In the genomic region with DNA sequence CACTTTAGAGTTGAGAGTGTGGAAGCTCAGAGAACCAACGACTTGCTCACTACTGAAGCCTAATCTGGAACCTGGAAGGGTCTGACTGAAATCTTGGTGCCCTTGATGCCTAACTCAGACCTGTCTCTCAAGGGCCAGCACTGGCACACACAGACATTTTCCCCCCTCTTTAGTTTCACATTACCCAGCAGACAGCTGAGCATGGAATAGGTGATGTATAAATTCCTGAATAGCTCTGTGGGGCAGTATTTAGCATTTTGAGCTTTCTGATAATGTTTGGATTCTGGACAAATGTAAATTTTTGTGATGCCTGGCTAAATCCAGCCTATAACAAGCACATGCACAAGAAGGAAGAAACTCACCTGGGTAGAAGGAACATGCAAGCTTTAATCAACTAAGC, we compare ENCODE assay signal across 27 mouse cellular contexts.
DNase-seq lines count a peak whose midpoint lies in the region; ATAC-seq and TF ChIP-seq lines count a peak whose summit lies in the region.
"Had no signal": no experiment of that assay in that cellular context is flagged by ENCODE, and none has a peak within 500 bp of the region (broad histone marks: within the 10 kb centered on the region; RNA-seq: fewer than 3 reads in every experiment).

No protein-coding gene starts in this region.

- DNase-seq in kidney, adult 11 months = peak; percentile 34
- DNase-seq in kidney, postnatal 10 days = no peak
- peak; percentile 40 for DNase-seq in kidney, adult 9 months
- DNase-seq in kidney, postnatal 0 days (ENCODE audit: low spot score) = peak; percentile 18
- peak; percentile 6 to 16 for DNase-seq in kidney, postnatal 36 days
- no peak for DNase-seq in adrenal gland, postnatal 10 days
- DNase-seq in liver, postnatal 0 days = no peak
- DNase-seq in layer of hippocampus, postnatal 10 days (ENCODE audit: low spot score in 2 of 2) = no peak
- DNase-seq: adrenal gland, adult 8-10 months; cerebellum, adult 11 months; cerebellum, adult 2 months; cerebellum, adult 9-11 months; cerebellum, postnatal 25 days; gastrocnemius, postnatal 10 days; gastrocnemius, postnatal 36 days; heart, adult 2 months; heart, postnatal 14 days; heart, postnatal 4 days had no signal

- H3K9ac ChIP-seq in kidney, postnatal 0 days (ENCODE audit: low read depth, low read length) = no peak overlapping the region
- H3K9ac ChIP-seq in liver, postnatal 0 days (replicated peaks) = no peak overlapping the region
- H3K9ac ChIP-seq: embryonic facial prominence, embryonic 12.5 days; embryonic facial prominence, embryonic 15.5 days; forebrain, embryonic 12.5 days; heart, embryonic 13.5 days; hindbrain, embryonic 14.5 days had no signal

- no peak for TF ChIP-seq EP300 in liver, postnatal 0 days (IDR thresholded peaks at IDR 0.05; ENCODE audit: low read depth)

- 40% methylated on average over 1 of the region's 1 CpGs for WGBS in kidney, postnatal 0 days
- 48% methylated on average over 1 of the region's 1 CpGs for WGBS in liver, postnatal 0 days (ENCODE audit: insufficient replicate concordance)

- no peak for TF ChIP-seq CTCF in kidney, postnatal 0 days (IDR thresholded peaks at IDR 0.05; ENCODE audit: low read depth)
- TF ChIP-seq CTCF in liver, postnatal 0 days (IDR thresholded peaks at IDR 0.05; ENCODE audit: low read depth) = no peak

- ATAC-seq in kidney, postnatal 0 days (replicated peaks; ENCODE audit: low FRiP score, low read depth) = peak; percentile 76; the same call in 1 of the 2 replicates
- no peak for ATAC-seq in liver, postnatal 0 days
- ATAC-seq: activated CD4-positive, CD25-positive, alpha-beta regulatory T cell, adult 4 months; forebrain, embryonic 16.5 days had no signal

- H3K4me3 ChIP-seq in kidney, postnatal 0 days (replicated peaks; ENCODE audit: low read depth, low read length) = no peak overlapping the region
- no peak overlapping the region for H3K4me3 ChIP-seq in liver, postnatal 0 days (ENCODE audit: low read depth, low read length)
- H3K4me3 ChIP-seq: embryonic facial prominence, embryonic 12.5 days; embryonic facial prominence, embryonic 15.5 days; erythroblast, embryonic 14.5 days; forebrain, embryonic 12.5 days; heart, adult 2 months; heart, embryonic 10.5 days; heart, embryonic 13.5 days had no signal

- H3K9me3 ChIP-seq in kidney, postnatal 0 days (replicated peaks; ENCODE audit: low read length) = no peaks in the 10 kb centered on the region
- no peaks in the 10 kb centered on the region for H3K9me3 ChIP-seq in liver, postnatal 0 days (ENCODE audit: low read length)
- H3K9me3 ChIP-seq: embryonic facial prominence, embryonic 12.5 days; embryonic facial prominence, embryonic 15.5 days; forebrain, embryonic 12.5 days; heart, embryonic 10.5 days; heart, embryonic 13.5 days had no signal

- 0 out of 2 replicates have a peak overlapping the region, but pooled peaks have one; percentile 50 for H3K27ac ChIP-seq in kidney, postnatal 0 days
- H3K27ac ChIP-seq in liver, postnatal 0 days (ENCODE audit: low read depth) = no peak overlapping the region
- H3K27ac ChIP-seq: embryonic facial prominence, embryonic 12.5 days; embryonic facial prominence, embryonic 15.5 days; forebrain, embryonic 12.5 days; heart, adult 2 months; heart, embryonic 10.5 days; heart, embryonic 13.5 days; hindbrain, embryonic 14.5 days had no signal

- no peaks in the 10 kb centered on the region for H3K36me3 ChIP-seq in kidney, postnatal 0 days (ENCODE audit: insufficient read depth, low read length)
- H3K36me3 ChIP-seq in liver, postnatal 0 days (replicated peaks; ENCODE audit: insufficient read depth, low read length) = no peaks in the 10 kb centered on the region
- H3K36me3 ChIP-seq: embryonic facial prominence, embryonic 12.5 days; embryonic facial prominence, embryonic 15.5 days; forebrain, embryonic 12.5 days; heart, embryonic 10.5 days; heart, embryonic 13.5 days had no signal

- H3K4me1 ChIP-seq in kidney, postnatal 0 days (replicated peaks; ENCODE audit: insufficient read depth, low read length) = no peaks in the 10 kb centered on the region
- H3K4me1 ChIP-seq in liver, postnatal 0 days (ENCODE audit: insufficient read depth) = no peaks in the 10 kb centered on the region
- H3K4me1 ChIP-seq: embryonic facial prominence, embryonic 12.5 days; embryonic facial prominence, embryonic 15.5 days; forebrain, embryonic 12.5 days; heart, embryonic 10.5 days; heart, embryonic 13.5 days had no signal

- H3K4me2 ChIP-seq in kidney, postnatal 0 days (ENCODE audit: low read length) = no peak overlapping the region
- H3K4me2 ChIP-seq in liver, postnatal 0 days (ENCODE audit: low read depth, low read length) = no peak overlapping the region
- H3K4me2 ChIP-seq: embryonic facial prominence, embryonic 12.5 days; embryonic facial prominence, embryonic 15.5 days; forebrain, embryonic 12.5 days; heart, embryonic 13.5 days; hindbrain, embryonic 14.5 days had no signal

- no peaks in the 10 kb centered on the region for H3K27me3 ChIP-seq in kidney, postnatal 0 days (ENCODE audit: insufficient read depth, low read length)
- no peaks in the 10 kb centered on the region for H3K27me3 ChIP-seq in liver, postnatal 0 days (ENCODE audit: insufficient read depth, low read length)
- H3K27me3 ChIP-seq: embryonic facial prominence, embryonic 12.5 days; embryonic facial prominence, embryonic 15.5 days; forebrain, embryonic 12.5 days; heart, embryonic 13.5 days had no signal

Comparison
In these comparisons a context has a peak if more than half of its experiments do, and no peak if none do; other contexts are left out.
1. DNase-seq: peak in kidney, adult 11 months (single experiment), kidney, adult 9 months (single experiment), kidney, postnatal 0 days (single experiment) and kidney, postnatal 36 days (2 of 2); none in kidney, postnatal 10 days (single experiment), adrenal gland, postnatal 10 days (single experiment), liver, postnatal 0 days (single experiment) and layer of hippocampus, postnatal 10 days (0 of 2).